Mouse (Mus musculus) embryonic fibroblast, embryonic 13.5 days (primary cell): ENCODE results near the gene Fkbp15. TPM values are rescaled to one million over a fixed set of nuclear protein-coding genes. Genes with fewer than 3 reads are reported as not detected.

Source experiments
- H3K27ac ChIP-seq: 2 replicates; pipeline ENCODE4 v1.5.1; 2012; ENCODE audit warnings: low read length, control low read depth, inconsistent platforms; ENCODE audit not compliant: insufficient read depth
- H3K4me1 ChIP-seq: 2 replicates; pipeline ENCODE4 v1.6.1; 2011; ENCODE audit warnings: low read length; ENCODE audit not compliant: control insufficient read depth, insufficient read depth
- H3K4me3 ChIP-seq: 2 replicates; pipeline ENCODE4 v1.5.1; 2011; ENCODE audit warnings: mild to moderate bottlenecking, control low read depth, low read length; ENCODE audit not compliant: insufficient read depth
- CTCF ChIP-seq: IDR thresholded peaks from 2 replicates; pipeline ENCODE4 v1.5.1; 2011; ENCODE audit warnings: mild to moderate bottlenecking, control low read depth, low read length, moderate library complexity, borderline replicate concordance; ENCODE audit not compliant: insufficient read depth
- POLR2A ChIP-seq: IDR thresholded peaks from 2 replicates; pipeline ENCODE4 v1.6.1; 2011; ENCODE audit warnings: low read depth, mild to moderate bottlenecking, control low read depth, low read length, moderate library complexity
- polyA plus RNA-seq: library from polyadenylated mRNA; stranded (reverse); fragments of >200 nt; gene quantifications from 2 replicates; pipeline ENCODE4 v1.2.4, GENCODE M21; 2011; ENCODE audit warnings: low read depth; ENCODE audit not compliant: missing spikeins, insufficient read length

Gene Fkbp15
- polyA plus RNA-seq, 1 experiment, result 33.1 TPM

- no peak for TF ChIP-seq CTCF
- TF ChIP-seq POLR2A, result no peak
- Histone ChIP-seq H3K4me3 (peak overlapping the region; percentile 63), H3K4me1 (no peaks in the 10 kb centered on the region), H3K27ac (peak overlapping the region; percentile 55)
Observed at GRCm38 (mm10) chr4:62359256-62359775, 1.0 kb downstream of the Fkbp15 start.

GRCm38 (mm10) chr4:62357631-62358148 is 2.7 kb downstream of the Fkbp15 start:
- Histone ChIP-seq H3K4me3 (no peak overlapping the region), H3K27ac (no peak overlapping the region), H3K4me1 (no peaks in the 10 kb centered on the region)
- TF ChIP-seq POLR2A (no peak), CTCF (no peak)

- Histone ChIP-seq H3K27ac (no peak overlapping the region), H3K4me1 (no peaks in the 10 kb centered on the region), H3K4me3 (no peak overlapping the region)
- TF ChIP-seq CTCF, result no peak
- TF ChIP-seq POLR2A, result no peak
Observed at GRCm38 (mm10) chr4:62349371-62349770, 11.0 kb downstream of the Fkbp15 start.

GRCm38 (mm10) chr4:62348329-62348705 is 12.0 kb downstream of the Fkbp15 start:
- no peaks in the 10 kb centered on the region for H3K4me1 ChIP-seq
- TF ChIP-seq POLR2A, result no peak
- no peak for TF ChIP-seq CTCF
- H3K27ac ChIP-seq, result no peak overlapping the region
- no peak overlapping the region for H3K4me3 ChIP-seq

- no peak for TF ChIP-seq POLR2A
- TF ChIP-seq CTCF, result no peak
- Histone ChIP-seq H3K27ac (no peak overlapping the region), H3K4me1 (no peaks in the 10 kb centered on the region), H3K4me3 (no peak overlapping the region)
Observed at GRCm38 (mm10) chr4:62347605-62348328, 12.6 kb downstream of the Fkbp15 start.

GRCm38 (mm10) chr4:62345827-62346226 is 14.5 kb downstream of the Fkbp15 start:
- Histone ChIP-seq H3K4me3 (no peak overlapping the region), H3K4me1 (no peaks in the 10 kb centered on the region)
- no peak for TF ChIP-seq CTCF
- TF ChIP-seq POLR2A, result no peak

GRCm38 (mm10) chr4:62344000-62344399 is 16.3 kb downstream of the Fkbp15 start:
- TF ChIP-seq POLR2A (no peak), CTCF (no peak)
- Histone ChIP-seq H3K4me3 (no peak overlapping the region), H3K27ac (no peak overlapping the region), H3K4me1 (no peaks in the 10 kb centered on the region)

More at GRCm38 (mm10) chr4:62345827-62346226, 14.5 kb downstream of the Fkbp15 start:
- no peak overlapping the region for H3K27ac ChIP-seq

GRCm38 (mm10) chr4:62338536-62338935 is 21.8 kb downstream of the Fkbp15 start:
- H3K4me3 ChIP-seq, result no peak overlapping the region
- no peaks in the 10 kb centered on the region for H3K4me1 ChIP-seq
- TF ChIP-seq CTCF (no peak), POLR2A (no peak)
- no peak overlapping the region for H3K27ac ChIP-seq

GRCm38 (mm10) chr4:62331977-62332376 is 28.4 kb downstream of the Fkbp15 start:
- H3K4me1 ChIP-seq, result no peaks in the 10 kb centered on the region
- no peak overlapping the region for H3K27ac ChIP-seq
- no peak overlapping the region for H3K4me3 ChIP-seq
- TF ChIP-seq CTCF (no peak), POLR2A (no peak)
